Mouse (Mus musculus): ENCODE measurements at regions not wholly inside any gene's neighbourhood (a gene's known extent, or its start where the extent isn't known, plus 50 kb on each side); places are given as distances from the start of the nearest gene placed in this dataset.

DNA sequence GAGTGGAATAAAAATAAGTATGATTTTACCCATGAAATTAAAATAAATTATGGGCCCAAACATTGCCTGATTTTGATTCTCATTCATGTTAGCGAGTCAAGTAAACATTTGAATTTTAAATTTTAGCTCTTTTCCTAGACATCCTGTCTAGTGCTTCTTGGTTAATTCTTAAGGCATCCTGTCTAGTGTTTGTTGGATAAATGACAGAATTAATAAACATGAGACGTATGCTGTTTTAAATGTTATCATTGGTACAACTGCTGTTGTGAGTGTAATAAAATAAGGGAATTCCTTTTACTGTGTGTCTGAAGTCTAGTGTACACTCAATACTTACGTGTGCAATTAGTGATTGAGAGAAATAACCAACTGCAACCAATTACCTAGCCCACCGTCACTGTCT, 149.0 kb upstream of the Trpm3 start:
- peaks cover 4% of the 10 kb centered on the region; the same call in 1 of the 2 replicates for H3K9me3 ChIP-seq (ENCODE audit: low read length)
- ATAC-seq = no peak
- no peak overlapping the region for H3K9ac ChIP-seq (replicated peaks)
- TF ChIP-seq CTCF (IDR thresholded peaks at IDR 0.05; ENCODE audit: low read depth) (no peak), EP300 (IDR thresholded peaks at IDR 0.05; ENCODE audit: low read depth) (no peak)
- no peaks in the 10 kb centered on the region for H3K27me3 ChIP-seq (ENCODE audit: insufficient read depth, low read length)
- no peak overlapping the region for H3K27ac ChIP-seq (ENCODE audit: low read depth)
- DNase-seq = no peak
- no peak overlapping the region for H3K4me2 ChIP-seq (ENCODE audit: low read depth, low read length)
- H3K4me1 ChIP-seq (ENCODE audit: insufficient read depth) = no peaks in the 10 kb centered on the region
- no peaks in the 10 kb centered on the region for H3K36me3 ChIP-seq (replicated peaks; ENCODE audit: insufficient read depth, low read length)
- H3K4me3 ChIP-seq (ENCODE audit: low read depth, low read length) = no peak overlapping the region
- 76% methylated on average over 4 of the region's 4 CpGs for WGBS (ENCODE audit: insufficient replicate concordance)

DNA sequence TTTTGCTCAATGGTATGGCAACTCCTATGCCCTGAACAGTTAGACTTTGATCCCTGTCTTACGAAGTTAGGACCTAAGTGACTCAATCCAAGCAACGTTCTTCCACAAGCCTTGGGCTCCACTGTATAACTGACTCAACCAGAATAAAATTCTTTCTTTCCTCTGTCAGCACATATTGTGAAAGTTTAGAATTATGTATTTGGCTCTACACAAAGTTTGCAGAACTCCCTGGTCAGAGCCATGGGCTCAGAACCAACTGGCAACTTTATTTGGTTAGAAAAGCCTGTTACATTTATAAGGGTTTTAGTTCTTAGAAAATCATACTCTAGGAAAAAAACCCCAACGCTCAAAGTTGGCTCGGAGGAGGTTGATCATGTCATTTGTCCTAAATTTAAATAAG, 147.9 kb upstream of the Trpm3 start:
- peaks cover 4% of the 10 kb centered on the region; the same call in 1 of the 2 replicates for H3K9me3 ChIP-seq (ENCODE audit: low read length)
- 78% methylated on average over 4 of the region's 4 CpGs for WGBS (ENCODE audit: insufficient replicate concordance)
- no peak overlapping the region for H3K4me2 ChIP-seq (ENCODE audit: low read depth, low read length)
- no peaks in the 10 kb centered on the region for H3K4me1 ChIP-seq (ENCODE audit: insufficient read depth)
- no peak overlapping the region for H3K27ac ChIP-seq (ENCODE audit: low read depth)
- H3K4me3 ChIP-seq (ENCODE audit: low read depth, low read length) = no peak overlapping the region
- no peak overlapping the region for H3K9ac ChIP-seq (replicated peaks)
- DNase-seq (no peak), ATAC-seq (no peak)
- H3K27me3 ChIP-seq (ENCODE audit: insufficient read depth, low read length) = no peaks in the 10 kb centered on the region
- H3K36me3 ChIP-seq (replicated peaks; ENCODE audit: insufficient read depth, low read length) = no peaks in the 10 kb centered on the region
- TF ChIP-seq EP300 (IDR thresholded peaks at IDR 0.05; ENCODE audit: low read depth) (no peak), CTCF (IDR thresholded peaks at IDR 0.05; ENCODE audit: low read depth) (no peak)

GRCm38 (mm10) chr19:21991413-21991812, 147.4 kb upstream of the Trpm3 start:
- Histone ChIP-seq H3K9ac (replicated peaks) (no peak overlapping the region), H3K4me2 (ENCODE audit: low read depth, low read length) (no peak overlapping the region), H3K9me3 (ENCODE audit: low read length) (peaks cover 4% of the 10 kb centered on the region; the same call in 1 of the 2 replicates), H3K4me1 (ENCODE audit: insufficient read depth) (no peaks in the 10 kb centered on the region), H3K27ac (ENCODE audit: low read depth) (no peak overlapping the region), H3K36me3 (replicated peaks; ENCODE audit: insufficient read depth, low read length) (no peaks in the 10 kb centered on the region), H3K4me3 (ENCODE audit: low read depth, low read length) (no peak overlapping the region), H3K27me3 (ENCODE audit: insufficient read depth, low read length) (no peaks in the 10 kb centered on the region)
- no peak for ATAC-seq
- no peak for DNase-seq
- TF ChIP-seq CTCF (IDR thresholded peaks at IDR 0.05; ENCODE audit: low read depth) = no peak
- no peak for TF ChIP-seq EP300 (IDR thresholded peaks at IDR 0.05; ENCODE audit: low read depth)

DNA sequence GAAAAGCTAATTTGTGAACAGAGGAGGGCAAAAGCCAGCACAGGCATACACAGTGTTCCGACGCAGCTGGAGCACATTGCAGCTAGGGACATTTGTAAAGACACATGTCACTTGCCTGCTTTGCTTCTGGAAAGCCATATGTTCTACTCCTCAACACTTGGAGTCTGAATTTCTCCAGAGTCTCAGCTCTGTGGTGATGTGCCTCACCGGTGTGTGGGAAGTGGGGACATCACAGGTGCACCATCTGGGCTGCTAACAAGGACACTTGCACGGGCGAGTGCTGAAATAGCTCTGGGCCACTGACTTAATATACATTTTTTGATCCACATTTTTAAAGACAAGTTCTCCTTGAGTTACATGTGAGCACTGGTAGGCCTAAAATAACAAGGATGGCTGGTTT, 139.2 kb upstream of the Trpm3 start:
- DNase-seq (no peak), ATAC-seq (no peak)
- no peaks in the 10 kb centered on the region for H3K27me3 ChIP-seq (ENCODE audit: insufficient read depth, low read length)
- H3K4me3 ChIP-seq (ENCODE audit: low read depth, low read length) = no peak overlapping the region
- no peaks in the 10 kb centered on the region for H3K9me3 ChIP-seq (ENCODE audit: low read length)
- H3K27ac ChIP-seq (ENCODE audit: low read depth) = no peak overlapping the region
- no peak overlapping the region for H3K4me2 ChIP-seq (ENCODE audit: low read depth, low read length)
- no peak overlapping the region for H3K9ac ChIP-seq (replicated peaks)
- H3K4me1 ChIP-seq (ENCODE audit: insufficient read depth) = no peaks in the 10 kb centered on the region
- TF ChIP-seq EP300 (IDR thresholded peaks at IDR 0.05; ENCODE audit: low read depth) (no peak), CTCF (IDR thresholded peaks at IDR 0.05; ENCODE audit: low read depth) (no peak)
- H3K36me3 ChIP-seq (replicated peaks; ENCODE audit: insufficient read depth, low read length) = no peaks in the 10 kb centered on the region
- 87% methylated on average over 5 of the region's 5 CpGs for WGBS (ENCODE audit: insufficient replicate concordance)

- no peaks in the 10 kb centered on the region for H3K36me3 ChIP-seq (replicated peaks; ENCODE audit: insufficient read depth, low read length)
- H3K27me3 ChIP-seq (ENCODE audit: insufficient read depth, low read length) = no peaks in the 10 kb centered on the region
- H3K4me3 ChIP-seq (ENCODE audit: low read depth, low read length) = no peak overlapping the region
- no peak for ATAC-seq
- 74% methylated on average over 13 of the region's 13 CpGs for WGBS (ENCODE audit: insufficient replicate concordance)
- no peaks in the 10 kb centered on the region for H3K4me1 ChIP-seq (ENCODE audit: insufficient read depth)
- no peaks in the 10 kb centered on the region for H3K9me3 ChIP-seq (ENCODE audit: low read length)
- no peak for TF ChIP-seq CTCF (IDR thresholded peaks at IDR 0.05; ENCODE audit: low read depth)
- no peak for TF ChIP-seq EP300 (IDR thresholded peaks at IDR 0.05; ENCODE audit: low read depth)
- no peak for DNase-seq
- no peak overlapping the region for H3K9ac ChIP-seq (replicated peaks)
- H3K27ac ChIP-seq (ENCODE audit: low read depth) = no peak overlapping the region
- no peak overlapping the region for H3K4me2 ChIP-seq (ENCODE audit: low read depth, low read length)
Observed at GRCm38 (mm10) chr19:22008053-22008935, 130.6 kb upstream of the Trpm3 start.

GRCm38 (mm10) chr19:22010239-22010638, 128.6 kb upstream of the Trpm3 start:
- 66% methylated on average over 5 of the region's 5 CpGs for WGBS (ENCODE audit: insufficient replicate concordance)
- Histone ChIP-seq H3K36me3 (replicated peaks; ENCODE audit: insufficient read depth, low read length) (no peaks in the 10 kb centered on the region), H3K27me3 (ENCODE audit: insufficient read depth, low read length) (no peaks in the 10 kb centered on the region), H3K9ac (replicated peaks) (no peak overlapping the region), H3K4me3 (ENCODE audit: low read depth, low read length) (no peak overlapping the region), H3K4me2 (ENCODE audit: low read depth, low read length) (no peak overlapping the region), H3K27ac (ENCODE audit: low read depth) (no peak overlapping the region), H3K4me1 (ENCODE audit: insufficient read depth) (no peaks in the 10 kb centered on the region), H3K9me3 (ENCODE audit: low read length) (no peaks in the 10 kb centered on the region)
- TF ChIP-seq CTCF (IDR thresholded peaks at IDR 0.05; ENCODE audit: low read depth) (no peak), EP300 (IDR thresholded peaks at IDR 0.05; ENCODE audit: low read depth) (no peak)
- no peak for DNase-seq
- no peak for ATAC-seq

Measured in liver, postnatal 0 days (tissue).